Mouse (Mus musculus): ENCODE results near the gene Iqschfp. TPM values are rescaled to one million over a fixed set of nuclear protein-coding genes. Genes with fewer than 3 reads are reported as not detected.

Iqschfp gene
- polyA plus RNA-seq, 2 experiments, result 0.33 TPM; not detected in 1

DNA sequence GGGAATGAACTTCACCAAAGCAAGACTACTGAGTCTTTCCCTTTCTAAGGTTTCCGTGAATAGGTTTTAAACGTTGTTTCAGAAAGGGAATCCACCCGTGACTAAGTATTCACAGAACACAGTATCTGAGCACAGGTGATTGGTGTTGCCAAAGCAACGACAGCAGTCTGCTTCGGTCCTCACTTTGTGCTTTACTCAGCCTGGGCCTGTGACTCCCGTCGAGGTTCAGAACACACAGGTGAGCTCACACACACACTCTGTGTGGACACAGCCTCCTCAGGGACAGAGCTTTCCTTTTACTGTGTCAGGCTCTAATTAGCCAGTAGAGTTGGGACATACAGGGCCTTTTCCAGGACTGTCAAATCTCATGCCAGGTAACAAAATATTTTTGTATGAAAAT is 542.4 kb downstream of the Iqschfp start:
- 55% methylated on average over 7 of the region's 7 CpGs for WGBS
- no peak for TF ChIP-seq POLR2A (IDR thresholded peaks at IDR 0.05; ENCODE audit: borderline replicate concordance, extremely low read depth, insufficient read depth, insufficient read length)
- Histone ChIP-seq H3K27ac (replicated peaks; ENCODE audit: low read depth, low read length) (no peak overlapping the region), H3K4me1 (ENCODE audit: control insufficient read depth, insufficient read depth, low read length) (no peaks in the 10 kb centered on the region), H3K27me3 (ENCODE audit: control insufficient read depth, insufficient read depth, low read length) (no peaks in the 10 kb centered on the region), H3K9ac (ENCODE audit: low read depth, low read length, severe bottlenecking) (no peak overlapping the region), H3K4me2 (replicated peaks; ENCODE audit: low read depth, low read length, severe bottlenecking) (no peak overlapping the region), H3K9me3 (ENCODE audit: control insufficient read depth, low read length) (no peaks in the 10 kb centered on the region), H3K36me3 (ENCODE audit: control insufficient read depth, insufficient read depth, low read length) (no peaks in the 10 kb centered on the region), H3K4me3 (replicated peaks; ENCODE audit: low read length) (no peak overlapping the region)
- ATAC-seq (ENCODE audit: low FRiP score, low read depth) (no peak), DNase-seq (ENCODE audit: low spot score) (no peak)

GRCm38 (mm10) chr3:68434897-68435296 is 542.9 kb downstream of the Iqschfp start:
- Histone ChIP-seq H3K4me3 (replicated peaks; ENCODE audit: low read length) (no peak overlapping the region), H3K4me1 (ENCODE audit: control insufficient read depth, insufficient read depth, low read length) (no peaks in the 10 kb centered on the region), H3K9me3 (ENCODE audit: control insufficient read depth, low read length) (no peaks in the 10 kb centered on the region), H3K9ac (ENCODE audit: low read depth, low read length, severe bottlenecking) (no peak overlapping the region), H3K36me3 (ENCODE audit: control insufficient read depth, insufficient read depth, low read length) (no peaks in the 10 kb centered on the region), H3K4me2 (replicated peaks; ENCODE audit: low read depth, low read length, severe bottlenecking) (no peak overlapping the region), H3K27ac (replicated peaks; ENCODE audit: low read depth, low read length) (no peak overlapping the region), H3K27me3 (ENCODE audit: control insufficient read depth, insufficient read depth, low read length) (no peaks in the 10 kb centered on the region)
- WGBS, result 85% methylated on average over 2 of the region's 2 CpGs
- TF ChIP-seq POLR2A (IDR thresholded peaks at IDR 0.05; ENCODE audit: borderline replicate concordance, extremely low read depth, insufficient read depth, insufficient read length), result no peak
- DNase-seq (ENCODE audit: low spot score) (no peak), ATAC-seq (ENCODE audit: low FRiP score, low read depth) (no peak)

- no peaks in the 10 kb centered on the region for H3K36me3 ChIP-seq (ENCODE audit: control insufficient read depth, insufficient read depth, low read length)
- no peak overlapping the region for H3K4me2 ChIP-seq (replicated peaks; ENCODE audit: low read depth, low read length, severe bottlenecking)
- H3K27me3 ChIP-seq (ENCODE audit: control insufficient read depth, insufficient read depth, low read length), result no peaks in the 10 kb centered on the region
- H3K4me1 ChIP-seq (ENCODE audit: control insufficient read depth, insufficient read depth, low read length), result no peaks in the 10 kb centered on the region; the same call in 1 of the 2 replicates
- no peaks in the 10 kb centered on the region for H3K9me3 ChIP-seq (ENCODE audit: control insufficient read depth, low read length)
- H3K4me3 ChIP-seq (replicated peaks; ENCODE audit: low read length), result no peak overlapping the region
- no peak overlapping the region for H3K9ac ChIP-seq (ENCODE audit: low read depth, low read length, severe bottlenecking)
- TF ChIP-seq POLR2A (IDR thresholded peaks at IDR 0.05; ENCODE audit: borderline replicate concordance, extremely low read depth, insufficient read depth, insufficient read length), result no peak
- ATAC-seq (ENCODE audit: low FRiP score, low read depth) (no peak), DNase-seq (ENCODE audit: low spot score) (no peak)
- 92% methylated on average over 2 of the region's 2 CpGs for WGBS
- no peak overlapping the region for H3K27ac ChIP-seq (replicated peaks; ENCODE audit: low read depth, low read length)
Observed at GRCm38 (mm10) chr3:68448480-68448879, 556.4 kb downstream of the Iqschfp start.

- Histone ChIP-seq H3K27me3 (ENCODE audit: control insufficient read depth, insufficient read depth, low read length) (no peaks in the 10 kb centered on the region), H3K27ac (replicated peaks; ENCODE audit: low read depth, low read length) (no peak overlapping the region), H3K9ac (ENCODE audit: low read depth, low read length, severe bottlenecking) (no peak overlapping the region), H3K36me3 (ENCODE audit: control insufficient read depth, insufficient read depth, low read length) (no peaks in the 10 kb centered on the region), H3K4me3 (replicated peaks; ENCODE audit: low read length) (no peak overlapping the region), H3K4me2 (replicated peaks; ENCODE audit: low read depth, low read length, severe bottlenecking) (no peak overlapping the region), H3K9me3 (ENCODE audit: control insufficient read depth, low read length) (no peaks in the 10 kb centered on the region), H3K4me1 (ENCODE audit: control insufficient read depth, insufficient read depth, low read length) (no peaks in the 10 kb centered on the region; the same call in 1 of the 2 replicates)
- WGBS, result 97% methylated on average over 1 of the region's 1 CpGs
- no peak for TF ChIP-seq POLR2A (IDR thresholded peaks at IDR 0.05; ENCODE audit: borderline replicate concordance, extremely low read depth, insufficient read depth, insufficient read length)
- ATAC-seq (ENCODE audit: low FRiP score, low read depth), result no peak
- no peak for DNase-seq (ENCODE audit: low spot score)
Observed at GRCm38 (mm10) chr3:68451634-68452033, 559.6 kb downstream of the Iqschfp start.

- H3K4me3 ChIP-seq (replicated peaks; ENCODE audit: low read length), result no peak overlapping the region
Observed at GRCm38 (mm10) chr3:68453266-68453665, 561.2 kb downstream of the Iqschfp start.

More at GRCm38 (mm10) chr3:68453266-68453665, 561.2 kb downstream of the Iqschfp start:
- no peaks in the 10 kb centered on the region; the same call in 1 of the 2 replicates for H3K4me1 ChIP-seq (ENCODE audit: control insufficient read depth, insufficient read depth, low read length)
- 7% methylated on average over 5 of the region's 5 CpGs for WGBS
- no peak for TF ChIP-seq POLR2A (IDR thresholded peaks at IDR 0.05; ENCODE audit: borderline replicate concordance, extremely low read depth, insufficient read depth, insufficient read length)
- H3K27me3 ChIP-seq (ENCODE audit: control insufficient read depth, insufficient read depth, low read length), result no peaks in the 10 kb centered on the region
- H3K4me2 ChIP-seq (replicated peaks; ENCODE audit: low read depth, low read length, severe bottlenecking), result 0 out of 2 replicates have a peak overlapping the region, but pooled peaks have one; percentile 13
- DNase-seq (ENCODE audit: low spot score) (no peak), ATAC-seq (ENCODE audit: low FRiP score, low read depth) (no peak; the same call in 1 of the 2 replicates)
- H3K9ac ChIP-seq (ENCODE audit: low read depth, low read length, severe bottlenecking), result no peak overlapping the region
- H3K36me3 ChIP-seq (ENCODE audit: control insufficient read depth, insufficient read depth, low read length), result no peaks in the 10 kb centered on the region
- no peak overlapping the region for H3K27ac ChIP-seq (replicated peaks; ENCODE audit: low read depth, low read length)
- no peaks in the 10 kb centered on the region for H3K9me3 ChIP-seq (ENCODE audit: control insufficient read depth, low read length)

Measured in limb, embryonic 14.5 days (tissue).